Mouse (Mus musculus): ENCODE data around the gene Gprc5d. TPM values are rescaled to one million over a fixed set of nuclear protein-coding genes. Genes with fewer than 3 reads are reported as not detected.

Gprc5d gene
- polyA plus RNA-seq, 1 experiment from 2014 or later = not detected

DNA sequence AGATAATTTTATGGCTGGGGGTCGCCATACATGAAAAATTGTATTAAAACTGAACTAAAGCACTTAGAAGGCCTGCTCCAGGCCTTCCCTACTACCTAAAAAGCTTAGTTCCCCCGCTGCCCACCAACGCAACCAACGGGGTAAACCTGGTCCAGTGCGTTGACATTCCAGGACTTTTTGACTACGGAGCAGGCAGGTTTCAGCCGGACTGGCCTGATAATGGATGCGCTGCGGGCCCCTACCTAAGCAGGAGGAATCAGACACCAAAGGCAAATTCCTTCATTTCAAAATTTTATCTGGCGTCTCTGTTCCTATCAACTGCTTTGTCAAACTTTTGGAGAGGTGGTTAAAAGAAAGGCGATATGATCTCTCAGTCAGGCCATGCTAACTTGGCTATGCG lies 53.5 kb downstream of the Gprc5d start:
- no peak overlapping the region for H3K9ac ChIP-seq (replicated peaks; ENCODE audit: low read length)
- peaks cover 26% of the 10 kb centered on the region for H3K4me1 ChIP-seq (ENCODE audit: insufficient read depth, low read length)
- no peaks in the 10 kb centered on the region for H3K36me3 ChIP-seq (ENCODE audit: insufficient read depth, low read length)
- no peaks in the 10 kb centered on the region for H3K9me3 ChIP-seq (ENCODE audit: low read length)
- ATAC-seq (ENCODE audit: low FRiP score, low TSS enrichment) = no peak
- no peak overlapping the region for H3K4me3 ChIP-seq (ENCODE audit: low read length)
- 0 out of 2 replicates have a peak overlapping the region, but pooled peaks have one; percentile 39 for H3K27ac ChIP-seq (ENCODE audit: low read length)
- 74% methylated on average over 12 of the region's 12 CpGs for WGBS
- H3K27me3 ChIP-seq (ENCODE audit: insufficient read depth, low read length) = no peaks in the 10 kb centered on the region
- no peak overlapping the region; the same call in 1 of the 2 replicates for H3K4me2 ChIP-seq (replicated peaks; ENCODE audit: low read depth, low read length)

DNA sequence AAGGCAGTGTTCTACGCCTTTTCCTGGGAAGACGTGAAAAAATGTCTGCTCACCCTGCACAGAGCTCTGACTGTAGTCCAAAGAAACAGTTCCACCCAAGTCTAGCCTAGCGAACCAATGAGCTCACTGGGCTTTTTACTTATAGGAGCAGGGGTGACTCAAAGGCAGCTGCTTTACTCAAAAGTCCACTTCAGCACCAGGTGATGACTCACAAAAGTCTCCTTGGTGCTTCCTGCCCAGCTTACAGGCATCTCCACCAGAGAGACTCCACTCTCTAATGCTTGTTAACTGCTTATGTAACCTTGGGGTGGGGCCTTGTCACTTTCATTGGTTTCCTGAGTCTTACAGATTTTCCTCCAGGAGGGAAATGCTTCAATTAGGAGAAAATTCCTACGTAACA lies 57.4 kb downstream of the Gprc5d start:
- no peak for ATAC-seq (ENCODE audit: low FRiP score, low TSS enrichment)

More for the DNA sequence above, 57.4 kb downstream of the Gprc5d start:
- Histone ChIP-seq H3K9me3 (ENCODE audit: low read length) (no peaks in the 10 kb centered on the region), H3K27me3 (ENCODE audit: insufficient read depth, low read length) (no peaks in the 10 kb centered on the region), H3K4me3 (ENCODE audit: low read length) (no peak overlapping the region), H3K9ac (replicated peaks; ENCODE audit: low read length) (no peak overlapping the region), H3K4me2 (replicated peaks; ENCODE audit: low read depth, low read length) (no peak overlapping the region), H3K27ac (ENCODE audit: low read length) (no peak overlapping the region), H3K36me3 (ENCODE audit: insufficient read depth, low read length) (no peaks in the 10 kb centered on the region), H3K4me1 (ENCODE audit: insufficient read depth, low read length) (peaks cover 11% of the 10 kb centered on the region)
- 91% methylated on average over 4 of the region's 4 CpGs for WGBS

Other genes starting within 250 kb of the Gprc5d start
- gene Gpr19, start 219.7 kb downstream of the Gprc5d start, polyA plus RNA-seq (2015; fragmentation: Nextera tagmentation; extraction: Ambion mirVana) = 13.5 and 13.6 TPM in 2 replicates
- 13.4 and 15.1 TPM in 2 replicates for gene Cdkn1b, start 197.9 kb downstream of the Gprc5d start, polyA plus RNA-seq (2015; fragmentation: Nextera tagmentation; extraction: Ambion mirVana)
- 3.7 and 4.4 TPM in 2 replicates for gene Apold1, start 136.6 kb downstream of the Gprc5d start, polyA plus RNA-seq (2015; fragmentation: Nextera tagmentation; extraction: Ambion mirVana)
- gene Ddx47, start 106.7 kb downstream of the Gprc5d start, polyA plus RNA-seq (2015; fragmentation: Nextera tagmentation; extraction: Ambion mirVana) = 126 TPM in 2 replicates
- gene Gprc5a, start 52.6 kb downstream of the Gprc5d start, polyA plus RNA-seq (2015; fragmentation: Nextera tagmentation; extraction: Ambion mirVana) = 14.3 and 16.7 TPM in 2 replicates
- gene Fam234b, start 79.7 kb upstream of the Gprc5d start, polyA plus RNA-seq (2015; fragmentation: Nextera tagmentation; extraction: Ambion mirVana) = 41.1 and 42.9 TPM in 2 replicates
- 34.6 and 41.5 TPM in 2 replicates for gene Hebp1, start 79.7 kb upstream of the Gprc5d start, polyA plus RNA-seq (2015; fragmentation: Nextera tagmentation; extraction: Ambion mirVana)
- 0.55 and 0.86 TPM in 2 replicates for gene Gsg1, start 136.1 kb upstream of the Gprc5d start, polyA plus RNA-seq (2015; fragmentation: Nextera tagmentation; extraction: Ambion mirVana)
- 0.29 TPM in 1 of 2 replicates, not detected in the other for gene Pbp2, start 192.1 kb upstream of the Gprc5d start, polyA plus RNA-seq (2015; fragmentation: Nextera tagmentation; extraction: Ambion mirVana)
- 56.3 and 67.2 TPM in 2 replicates for gene Emp1, start 244.3 kb upstream of the Gprc5d start, polyA plus RNA-seq (2015; fragmentation: Nextera tagmentation; extraction: Ambion mirVana)

Data from kidney, embryonic 16.5 days (tissue).